Mouse (Mus musculus) left cerebral cortex, adult 18-20 months (tissue): ENCODE results near the gene Snx14. TPM values are rescaled to one million over a fixed set of nuclear protein-coding genes. Genes with fewer than 3 reads are reported as not detected.
"Not testable (repeated sequence)": the region's sequence is repeated elsewhere in the genome, so short reads cannot be mapped to it uniquely, and the experiment has no call there.

Source experiments
- DNase-seq, 2 experiments: peaks; one replicate each; pipeline ENCODE4 v3.0.0; 2021 to 2022; ENCODE audit warnings: low spot score in 2 of 2, mixed read lengths in 1 of 2
- long read RNA-seq, 2 experiments: library from polyadenylated mRNA; stranded (forward); transcript quantifications; one replicate each; pipeline ENCODE4 v2.0.0; 2021
- total RNA-seq, 2 experiments: library from RNA; stranded (reverse); gene quantifications; 2 replicates each; pipeline ENCODE4 v1.2.3; 2021

Snx14 gene
- 10 to 100 TPM; 54.3 to 55.8 TPM for total RNA-seq
- long read RNA-seq, experiment 1, transcript Snx14-204 (28 exons, 3,109 nt): minor isoform, 9 of 59 reads
- long read RNA-seq, experiment 1, transcript Snx14-207 (29 exons, 3,082 nt): major isoform, 32 of 59 reads
- long read RNA-seq, experiment 1, partial matches to known transcripts: 9 of 59 reads
- long read RNA-seq, experiment 1, other reads (novel, unspliced or antisense): 5 of 59 reads
- long read RNA-seq, experiment 2, transcript Snx14-207 (29 exons, 3,082 nt): major isoform, 32 of 40 reads
- long read RNA-seq, experiment 2, partial matches to known transcripts: 1 of 40 reads
- long read RNA-seq, experiment 2, other reads (novel, unspliced or antisense): 6 of 40 reads

GRCm38 (mm10) chr9:88438555-88439237 lies at the start of gene Snx14:
TSS of gene Snx14 (minus strand) at chr9:88438958.
- DNase-seq: peak; percentile 98 to 99

GRCm38 (mm10) chr9:88484531-88484930 lies 45.8 kb upstream of the Snx14 start:
- no peak for DNase-seq

DNA sequence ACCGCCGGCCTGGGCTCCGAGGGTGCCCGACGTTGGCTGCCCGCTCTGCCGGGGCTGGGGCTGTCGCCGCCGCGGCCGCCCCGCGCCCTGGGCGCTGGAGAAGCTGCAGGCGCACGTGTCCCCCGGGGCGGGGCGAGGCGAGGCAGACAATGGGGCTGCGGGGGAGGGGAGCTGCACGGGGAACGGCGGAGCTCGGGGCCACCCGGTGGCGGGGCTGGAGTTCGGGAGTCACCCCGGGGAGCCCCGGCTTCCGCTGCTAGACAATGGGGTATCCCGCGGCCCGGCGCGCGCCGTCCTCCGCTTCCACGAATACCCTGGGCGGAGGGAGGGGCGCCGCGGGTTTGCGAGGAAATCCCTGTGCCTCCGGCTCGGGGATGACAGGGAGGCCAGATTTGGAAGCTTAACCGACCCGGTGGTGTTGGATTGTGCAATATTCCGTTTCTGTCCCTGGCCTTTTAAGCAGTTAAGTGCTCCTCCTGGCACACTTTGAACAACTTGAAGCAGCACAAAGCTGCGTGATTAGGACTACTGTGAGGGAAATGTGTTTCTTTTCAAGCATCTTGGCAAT lies 44.2 kb upstream of the Snx14 start:
- peak; percentile 73 to 83 for DNase-seq

DNA sequence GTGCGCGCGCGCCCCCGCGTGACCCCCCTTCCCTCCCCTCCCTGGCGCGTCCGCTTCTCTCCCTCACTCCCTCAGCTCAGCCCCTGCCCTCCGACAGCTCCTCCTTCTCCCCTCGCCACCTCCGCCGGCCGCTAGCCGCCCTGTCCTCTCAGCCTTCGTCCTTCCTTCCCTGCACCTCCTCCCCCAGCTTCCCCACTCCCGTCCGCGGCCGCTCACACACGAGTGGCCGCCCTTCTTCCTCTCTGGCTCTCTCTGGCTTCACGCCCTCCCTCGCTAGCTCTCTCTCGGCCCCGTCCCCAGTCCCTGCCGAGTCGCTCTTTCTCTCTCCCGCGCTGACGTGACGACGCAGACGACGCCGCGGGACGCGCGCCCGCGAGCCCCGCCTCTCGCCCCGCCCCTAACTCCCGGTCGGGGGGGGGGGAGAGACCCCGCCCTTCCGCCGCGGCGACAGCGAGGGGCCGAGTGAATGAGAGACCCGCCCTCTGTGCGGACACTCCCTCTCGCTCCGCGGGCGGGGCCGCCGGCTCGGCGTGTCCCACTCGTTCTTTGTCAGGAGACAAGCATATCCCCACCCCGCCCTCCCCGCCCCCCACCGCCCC lies 43.6 kb upstream of the Snx14 start, which contains the start of gene Syncrip:
TSS of gene Syncrip (minus strand) at position 345 of the 599 bp plus-strand sequence.
- peak; percentile 84 to 91 for DNase-seq

- DNase-seq: no peak
Observed at GRCm38 (mm10) chr9:88481791-88482160, 43.0 kb upstream of the Snx14 start.

GRCm38 (mm10) chr9:88481061-88481790 lies 42.5 kb upstream of the Snx14 start:
- DNase-seq: peak; percentile 25 to 42

- no peak for DNase-seq
Observed at GRCm38 (mm10) chr9:88480120-88480519, 41.4 kb upstream of the Snx14 start.

- no peak for DNase-seq
Observed at GRCm38 (mm10) chr9:88476138-88476537, 37.4 kb upstream of the Snx14 start.

DNA sequence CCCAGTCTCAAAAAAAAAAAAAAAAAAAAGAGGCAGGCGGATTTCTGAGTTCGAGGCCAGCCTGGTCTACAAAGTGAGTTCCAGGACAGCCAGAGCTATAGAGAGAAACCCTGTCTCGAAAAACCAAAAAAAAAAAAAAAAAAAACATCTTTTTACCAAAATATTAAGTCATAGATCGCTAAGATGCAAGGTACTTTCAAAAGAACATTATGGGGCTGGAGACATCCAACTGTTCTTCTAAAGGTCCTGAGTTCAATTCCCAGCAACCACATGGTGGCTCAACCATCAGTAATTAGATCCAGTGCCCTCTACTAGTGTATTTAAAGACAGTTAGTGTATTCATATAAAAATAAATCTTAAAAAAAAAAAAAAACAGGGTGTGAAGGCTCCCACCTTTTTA lies 22.3 kb upstream of the Snx14 start:
- not testable (repeated sequence) for DNase-seq

- DNase-seq: no peak
Observed at GRCm38 (mm10) chr9:88439991-88440390, 1.2 kb upstream of the Snx14 start.

- DNase-seq: no peak
Observed at GRCm38 (mm10) chr9:88439238-88439600, 461 bp upstream of the Snx14 start.

DNA sequence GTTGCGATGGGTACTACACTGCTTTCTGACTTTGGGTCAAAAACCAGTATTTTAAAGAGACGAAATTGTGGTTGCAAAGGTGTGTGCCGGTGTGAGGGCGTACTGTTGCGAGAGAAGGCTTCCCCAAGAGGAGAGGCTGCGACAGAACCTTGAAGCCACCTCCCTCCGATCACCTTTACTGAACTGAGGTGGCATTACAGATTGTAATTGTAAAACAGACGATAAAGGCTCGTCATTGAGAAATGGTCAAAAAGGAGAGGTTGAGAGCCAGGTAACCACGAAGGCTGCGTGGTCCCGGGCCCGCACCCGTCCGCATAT lies 562 bp downstream of the Snx14 start:
- no peak for DNase-seq

GRCm38 (mm10) chr9:88437342-88438236 lies 1.2 kb downstream of the Snx14 start:
- no peak for DNase-seq

DNA sequence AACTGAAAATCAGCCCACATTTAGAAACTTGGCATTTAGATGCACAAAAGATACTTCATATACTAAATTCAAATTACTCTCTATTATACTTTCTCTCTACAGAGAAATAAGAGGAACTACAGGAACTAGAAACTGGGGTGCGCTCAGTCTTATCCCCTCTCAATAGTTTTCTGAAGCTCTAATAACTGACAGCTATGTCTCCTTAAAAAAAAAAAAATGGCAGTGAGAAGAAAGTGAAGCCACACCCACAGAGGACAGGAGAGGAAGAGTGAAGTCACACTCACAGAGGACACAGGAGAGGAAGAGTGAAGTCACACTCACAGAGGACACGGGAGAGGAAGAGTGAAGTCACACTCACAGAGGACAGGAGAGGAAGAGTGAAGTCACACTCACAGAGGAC lies 14.4 kb downstream of the Snx14 start:
- no peak for DNase-seq

GRCm38 (mm10) chr9:88422428-88422827 lies 16.3 kb downstream of the Snx14 start:
- no peak for DNase-seq

GRCm38 (mm10) chr9:88416752-88417151 lies 22.0 kb downstream of the Snx14 start:
- DNase-seq: no peak

- no peak for DNase-seq
Observed at GRCm38 (mm10) chr9:88409978-88410377, 28.8 kb downstream of the Snx14 start.

GRCm38 (mm10) chr9:88404515-88404914 lies 34.2 kb downstream of the Snx14 start:
- DNase-seq: no peak

DNA sequence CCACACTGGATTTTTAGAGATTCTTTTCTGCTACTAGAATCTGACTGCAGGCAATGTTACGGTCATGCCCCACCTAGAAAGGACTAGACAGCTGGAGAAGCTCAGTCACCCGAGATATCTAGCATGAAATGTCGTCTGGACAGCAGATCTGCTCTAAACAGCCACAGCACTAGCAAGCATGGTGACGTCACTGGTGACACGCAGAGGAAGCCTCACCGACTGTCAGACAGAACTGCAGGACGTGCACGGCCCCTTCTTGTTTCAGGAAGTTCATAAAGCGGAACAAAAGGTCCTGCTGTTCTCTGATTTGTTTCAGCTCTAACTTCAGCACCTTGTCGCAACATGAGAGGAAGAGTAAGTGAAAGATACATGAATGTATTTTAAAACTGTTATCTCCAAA lies 34.7 kb downstream of the Snx14 start:
- no peak for DNase-seq

GRCm38 (mm10) chr9:88398461-88398860 lies 40.3 kb downstream of the Snx14 start:
- no peak for DNase-seq
